Mouse (Mus musculus) liver, embryonic 14.5 days (tissue): ENCODE data around the gene 9530068E07Rik. TPM values are rescaled to one million over a fixed set of nuclear protein-coding genes. Genes with fewer than 3 reads are reported as not detected.

Experiments used
- ATAC-seq: fragments of 200-750 bp; cut with Nextera tagmentation; 2 replicates; pipeline ENCODE4 v1.8.0; 2017; ENCODE audit warnings: moderate number of reproducible peaks, mild to moderate bottlenecking, moderate library complexity; ENCODE audit not compliant: insufficient read depth
- DNase-seq, 3 experiments: peaks; one replicate each; pipeline ENCODE4 v3.0.0-alpha.2; 2012 to 2013; ENCODE audit warnings: low read depth in 3 of 3, low spot score in 3 of 3
- H3K27ac ChIP-seq: fragments of 300-500 bp; sonication (generic); 2 replicates; pipeline ENCODE4 v1.5.1; 2014; ENCODE audit warnings: moderate library complexity, mild to moderate bottlenecking, control low read depth, inconsistent platforms
- H3K27me3 ChIP-seq: fragments of 300-500 bp; sonication (generic); 2 replicates; pipeline ENCODE4 v1.6.1; 2014; ENCODE audit warnings: mild to moderate bottlenecking, low read length, moderate library complexity; ENCODE audit not compliant: control insufficient read depth, insufficient read depth
- H3K36me3 ChIP-seq: fragments of 300-500 bp; sonication (generic); replicated peaks from 2 replicates; pipeline ENCODE4 v1.6.1; 2014; ENCODE audit warnings: low read depth; ENCODE audit not compliant: control insufficient read depth, insufficient read depth
- H3K4me1 ChIP-seq, 2 experiments: fragments of 200-500 bp in 1 of 2; fragments of 300-500 bp in 1 of 2; sonication (generic) in 1 of 2; replicated peaks; 2 replicates each; pipeline ENCODE4 v1.6.1; 2012 to 2014; ENCODE audit warnings: antibody characterized with exemption in 1 of 2, inconsistent platforms in 1 of 2, low read length in 1 of 2; ENCODE audit not compliant: control insufficient read depth in 2 of 2, insufficient read depth in 2 of 2
- H3K4me2 ChIP-seq: fragments of 300-500 bp; sonication (generic); 2 replicates; pipeline ENCODE4 v1.6.1; 2014; ENCODE audit warnings: low read depth, mild to moderate bottlenecking, control low read depth, moderate library complexity
- H3K4me3 ChIP-seq, 2 experiments: fragments of 200-500 bp in 1 of 2; fragments of 300-500 bp in 1 of 2; sonication (generic) in 1 of 2; 2 replicates each; pipeline ENCODE4 v1.5.1; 2012 to 2014; ENCODE audit warnings: low read depth in 2 of 2, low read length in 2 of 2, mild to moderate bottlenecking in 2 of 2, control low read depth in 1 of 2, inconsistent platforms in 1 of 2, moderate library complexity in 1 of 2; ENCODE audit not compliant: insufficient read depth in 1 of 2
- H3K9ac ChIP-seq: fragments of 300-500 bp; sonication (generic); replicated peaks from 2 replicates; pipeline ENCODE4 v1.6.1; 2014; ENCODE audit warnings: mild to moderate bottlenecking, control low read depth, moderate library complexity
- H3K9me3 ChIP-seq: fragments of 300-500 bp; sonication (generic); 2 replicates; pipeline ENCODE4 v1.6.1; 2016; ENCODE audit warnings: low read length, mixed read lengths; ENCODE audit not compliant: control insufficient read depth
- CTCF ChIP-seq: IDR thresholded peaks from 2 replicates; pipeline ENCODE4 v1.5.1; 2016; ENCODE audit warnings: antibody characterized with exemption, low read depth, control low read depth
- EP300 ChIP-seq: IDR thresholded peaks from 2 replicates; pipeline ENCODE4 v1.6.1; 2016; ENCODE audit warnings: antibody characterized with exemption, low read depth
- WGBS: fragments of 180-500 bp; shearing (Covaris S2); extraction: QIAGEN DNeasy Blood & Tissue Kit; methylation state at CpG from one replicate; pipeline ENCODE4 v1.1.7; 2014; ENCODE audit not compliant: insufficient replicate concordance; 5-methylcytosine and 5-hydroxymethylcytosine counted together
- polyA plus RNA-seq, 2 experiments: library from polyadenylated mRNA; depleted of rRNA in 1 of 2; stranded (reverse) in 1 of 2; unstranded in 1 of 2; fragments of >200 nt; fragmentation: Nextera tagmentation in 1 of 2; extraction: Ambion mirVana in 1 of 2; gene quantifications; 2 replicates each; pipeline versions ENCODE4 v1.2.1 to v1.2.3; 2012 to 2014

The 9530068E07Rik gene
- polyA plus RNA-seq, 2 experiments, result 31.3 to 44.7 TPM

GRCm38 (mm10) chr11:52437123-52437522, 40.9 kb downstream of the 9530068E07Rik start:
- ATAC-seq, result no peak

DNA sequence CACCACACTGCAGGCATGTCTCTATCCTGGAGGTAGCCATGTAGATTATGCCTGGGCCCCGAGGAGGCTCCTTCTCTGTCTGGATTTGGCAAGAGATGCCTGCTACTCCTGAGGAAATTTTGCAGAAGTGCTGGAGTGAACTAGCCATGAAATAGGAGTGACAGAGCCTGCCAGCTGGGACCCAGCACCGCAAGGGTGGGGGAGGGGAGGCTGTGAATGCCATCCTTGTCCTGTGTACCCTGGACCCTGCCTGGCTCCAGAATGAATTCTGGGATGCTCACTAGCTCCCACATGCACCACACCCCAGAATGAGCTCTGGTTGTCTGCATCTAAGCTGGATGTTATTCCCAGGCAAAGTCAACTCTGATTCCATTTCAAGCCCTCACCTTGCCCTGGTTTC, 44.9 kb downstream of the 9530068E07Rik start:
- Histone ChIP-seq H3K27me3 (no peaks in the 10 kb centered on the region), H3K4me2 (no peak overlapping the region), H3K4me1 (no peaks in the 10 kb centered on the region), H3K27ac (no peak overlapping the region), H3K4me3 (no peak overlapping the region), H3K36me3 (no peaks in the 10 kb centered on the region), H3K9me3 (no peaks in the 10 kb centered on the region), H3K9ac (no peak overlapping the region)
- ATAC-seq (no peak), DNase-seq (no peak)
- WGBS, result 57% methylated on average over 2 of the region's 2 CpGs
- no peak for TF ChIP-seq EP300
- no peak for TF ChIP-seq CTCF

More at GRCm38 (mm10) chr11:52437123-52437522, 40.9 kb downstream of the 9530068E07Rik start:
- Histone ChIP-seq H3K27me3 (no peaks in the 10 kb centered on the region), H3K4me2 (no peak overlapping the region), H3K4me3 (no peak overlapping the region), H3K9me3 (no peaks in the 10 kb centered on the region), H3K36me3 (no peaks in the 10 kb centered on the region), H3K9ac (no peak overlapping the region), H3K4me1 (no peaks in the 10 kb centered on the region), H3K27ac (no peak overlapping the region)
- WGBS, result 27% methylated on average over 10 of the region's 10 CpGs
- no peak for DNase-seq
- no peak for TF ChIP-seq CTCF
- TF ChIP-seq EP300, result no peak

DNA sequence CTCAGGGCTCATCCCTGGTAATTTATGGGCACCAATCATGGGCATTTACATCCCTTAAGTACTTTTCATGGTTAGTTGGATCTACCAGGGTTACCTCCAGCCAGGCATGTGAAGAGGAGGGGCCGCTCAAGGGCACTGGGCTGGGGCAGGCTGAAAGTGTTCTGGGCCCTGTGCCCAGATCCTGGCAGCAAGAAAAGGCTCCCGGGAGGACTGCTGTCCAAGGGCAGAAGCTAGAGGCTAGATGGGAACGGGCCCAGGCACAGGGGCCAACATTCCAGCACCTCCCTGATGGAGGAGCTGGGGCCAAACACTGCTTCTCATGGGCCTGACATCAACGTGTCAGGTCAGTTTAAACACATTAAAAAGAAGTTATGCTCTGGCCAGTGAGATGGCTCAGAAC, 51.0 kb downstream of the 9530068E07Rik start:
- H3K4me1 ChIP-seq, result no peaks in the 10 kb centered on the region
- WGBS, result 41% methylated on average over 4 of the region's 4 CpGs
- no peak for TF ChIP-seq CTCF
- TF ChIP-seq EP300, result no peak
- no peak for ATAC-seq
- no peak overlapping the region for H3K4me3 ChIP-seq
- no peaks in the 10 kb centered on the region for H3K27me3 ChIP-seq
- no peaks in the 10 kb centered on the region for H3K36me3 ChIP-seq
- no peak overlapping the region for H3K9ac ChIP-seq
- no peaks in the 10 kb centered on the region for H3K9me3 ChIP-seq
- H3K27ac ChIP-seq, result no peak overlapping the region
- DNase-seq, result no peak
- no peak overlapping the region for H3K4me2 ChIP-seq

DNA sequence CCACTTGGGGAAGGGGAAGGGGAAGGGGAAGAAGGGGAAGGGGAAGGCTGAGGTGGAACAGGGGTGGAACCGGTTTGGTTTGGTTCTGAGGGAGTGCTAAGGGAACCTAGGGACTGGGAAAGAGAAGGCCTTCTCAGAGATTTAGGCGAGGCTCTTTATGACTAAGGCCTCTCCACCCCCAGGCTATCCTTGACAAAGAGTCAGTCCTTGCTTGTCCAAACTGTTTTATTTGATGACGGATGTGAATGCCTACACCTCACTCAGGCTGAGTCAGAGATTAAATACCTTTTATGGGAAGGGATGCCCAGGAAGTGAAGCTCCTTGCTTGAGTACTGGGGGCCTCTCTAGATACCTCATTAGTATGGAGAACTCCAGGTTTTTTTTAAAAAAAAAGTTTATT, 52.8 kb downstream of the 9530068E07Rik start:
- H3K36me3 ChIP-seq, result no peaks in the 10 kb centered on the region
- H3K9ac ChIP-seq, result no peak overlapping the region
- DNase-seq (no peak), ATAC-seq (no peak)
- no peak overlapping the region for H3K4me3 ChIP-seq
- TF ChIP-seq EP300 (no peak), CTCF (no peak)
- H3K27ac ChIP-seq, result no peak overlapping the region
- no peaks in the 10 kb centered on the region for H3K27me3 ChIP-seq
- WGBS, result 36% methylated on average over 3 of the region's 3 CpGs
- H3K4me2 ChIP-seq, result no peak overlapping the region
- no peaks in the 10 kb centered on the region for H3K4me1 ChIP-seq
- H3K9me3 ChIP-seq, result no peaks in the 10 kb centered on the region

DNA sequence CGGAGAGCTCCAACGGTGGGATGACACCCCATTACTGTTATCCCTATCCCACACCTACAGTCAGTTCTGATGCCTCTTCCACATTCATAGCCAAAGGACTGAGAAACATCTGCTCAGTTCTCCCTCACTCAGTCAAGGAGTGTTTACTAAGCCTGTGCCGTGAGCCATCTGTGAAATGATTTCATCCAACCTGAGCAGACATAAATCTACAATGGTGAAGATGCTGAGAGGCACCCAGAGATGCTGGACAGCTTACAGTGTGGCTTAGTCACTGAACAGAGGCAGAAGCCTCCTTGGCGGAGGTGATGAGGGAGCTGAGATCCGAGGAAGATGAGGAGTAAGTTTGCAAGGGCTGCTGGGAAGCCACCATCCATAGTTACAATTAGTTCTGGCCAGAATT, 62.1 kb downstream of the 9530068E07Rik start:
- ATAC-seq (no peak), DNase-seq (no peak)
- WGBS, result 65% methylated on average over 5 of the region's 5 CpGs
- no peaks in the 10 kb centered on the region for H3K27me3 ChIP-seq
- H3K27ac ChIP-seq, result no peak overlapping the region
- TF ChIP-seq CTCF (no peak), EP300 (no peak)
- no peaks in the 10 kb centered on the region for H3K9me3 ChIP-seq
- no peak overlapping the region for H3K4me2 ChIP-seq
- H3K36me3 ChIP-seq, result no peaks in the 10 kb centered on the region
- no peaks in the 10 kb centered on the region for H3K4me1 ChIP-seq
- H3K9ac ChIP-seq, result no peak overlapping the region
- H3K4me3 ChIP-seq, result no peak overlapping the region

Other genes starting within 250 kb of the 9530068E07Rik start
- not detected in 2 replicates for gene Olfr1371, start 182.4 kb upstream of the 9530068E07Rik start, polyA plus RNA-seq (2012; rRNA removed)
- not detected in 2 replicates for gene Olfr1371, start 182.4 kb upstream of the 9530068E07Rik start, polyA plus RNA-seq (2014; fragmentation: Nextera tagmentation; extraction: Ambion mirVana)
- 32.9 and 55.6 TPM in 2 replicates for gene Skp1a, start 164.4 kb upstream of the 9530068E07Rik start, polyA plus RNA-seq (2012; rRNA removed)
- 281 and 285 TPM in 2 replicates for gene Skp1a, start 164.4 kb upstream of the 9530068E07Rik start, polyA plus RNA-seq (2014; fragmentation: Nextera tagmentation; extraction: Ambion mirVana)
- 1.3 and 1.6 TPM in 2 replicates for gene Tcf7, start 113.4 kb upstream of the 9530068E07Rik start, polyA plus RNA-seq (2012; rRNA removed)
- gene Tcf7, start 113.4 kb upstream of the 9530068E07Rik start, polyA plus RNA-seq (2014; fragmentation: Nextera tagmentation; extraction: Ambion mirVana), result 1.8 and 2.0 TPM in 2 replicates
- gene Vdac1, start 35.6 kb upstream of the 9530068E07Rik start, polyA plus RNA-seq (2012; rRNA removed), result 47.0 and 58.9 TPM in 2 replicates
- 102 and 106 TPM in 2 replicates for gene Vdac1, start 35.6 kb upstream of the 9530068E07Rik start, polyA plus RNA-seq (2014; fragmentation: Nextera tagmentation; extraction: Ambion mirVana)